Mouse (Mus musculus): Measurements from ENCODE around the gene Plekhg4.

- no peak for TF ChIP-seq CTCF (IDR thresholded peaks at IDR 0.05; ENCODE audit: low read depth, low read length)
- TF ChIP-seq POLR2A (IDR thresholded peaks at IDR 0.05; ENCODE audit: borderline replicate concordance, low read depth, low read length): no peak
Measured at GRCm38 (mm10) chr8:105393089-105393787, 20.2 kb downstream of the Plekhg4 start.
